Mouse (Mus musculus) embryonic facial prominence, embryonic 11.5 days (tissue): ENCODE results near the gene Prlr. TPM values are rescaled to one million over a fixed set of nuclear protein-coding genes. Genes with fewer than 3 reads are reported as not detected.

ENCODE experiments used
- ATAC-seq: fragments of 200-750 bp; cut with Nextera tagmentation; replicated peaks from 2 replicates; pipeline ENCODE4 v1.8.0; 2017; ENCODE audit warnings: low read depth; ENCODE audit not compliant: insufficient number of reproducible peaks, low FRiP score, low TSS enrichment
- DNase-seq: peaks from one replicate; pipeline ENCODE4 v3.0.0-alpha.2; 2015; ENCODE audit warnings: low spot score
- H3K27ac ChIP-seq: fragments of 300-500 bp; sonication (generic); replicated peaks from 2 replicates; pipeline ENCODE4 v1.5.1; 2014; ENCODE audit warnings: mild to moderate bottlenecking, low read depth, low read length, control low read depth
- H3K27me3 ChIP-seq: fragments of 300-500 bp; sonication (generic); 2 replicates; pipeline ENCODE4 v1.6.1; 2014; ENCODE audit warnings: mild to moderate bottlenecking, low read length, moderate library complexity, mixed read lengths; ENCODE audit not compliant: control insufficient read depth, insufficient read depth
- H3K36me3 ChIP-seq: fragments of 300-500 bp; sonication (generic); replicated peaks from 2 replicates; pipeline ENCODE4 v1.6.1; 2014; ENCODE audit warnings: low read depth, mild to moderate bottlenecking, low read length, moderate library complexity, mixed read lengths; ENCODE audit not compliant: control insufficient read depth, insufficient read depth
- H3K4me1 ChIP-seq: fragments of 300-500 bp; sonication (generic); 2 replicates; pipeline ENCODE4 v1.6.1; 2014; ENCODE audit warnings: low read length, mixed read lengths; ENCODE audit not compliant: control insufficient read depth, insufficient read depth
- H3K4me2 ChIP-seq: fragments of 300-500 bp; sonication (generic); 2 replicates; pipeline ENCODE4 v1.6.1; 2014; ENCODE audit warnings: low read depth, mild to moderate bottlenecking, control low read depth, low read length, moderate library complexity
- H3K4me3 ChIP-seq: fragments of 300-500 bp; sonication (generic); 2 replicates; pipeline ENCODE4 v1.5.1; 2014; ENCODE audit warnings: low read depth, low read length, control low read depth
- H3K9ac ChIP-seq: fragments of 300-500 bp; sonication (generic); replicated peaks from 2 replicates; pipeline ENCODE4 v1.6.1; 2014; ENCODE audit warnings: mild to moderate bottlenecking, control low read depth, low read length
- H3K9me3 ChIP-seq: fragments of 300-500 bp; sonication (generic); replicated peaks from 2 replicates; pipeline ENCODE4 v1.6.1; 2016; ENCODE audit warnings: mild to moderate bottlenecking, low read length, inconsistent platforms, mixed read lengths; ENCODE audit not compliant: control insufficient read depth
- WGBS: fragments of 180-500 bp; shearing (Covaris S2); extraction: QIAGEN DNeasy Blood & Tissue Kit; methylation state at CpG from one replicate; pipeline ENCODE4 v1.1.7; 2014; 5-methylcytosine and 5-hydroxymethylcytosine counted together
- polyA plus RNA-seq: library from polyadenylated mRNA; unstranded; fragments of >200 nt; fragmentation: Nextera tagmentation; extraction: Ambion mirVana; gene quantifications from 2 replicates; pipeline ENCODE4 v1.2.1, GENCODE M21; 2014

Prlr gene
- polyA plus RNA-seq, 1 experiment from 2014 or later: 0.93 TPM

- no peak overlapping the region for H3K4me3 ChIP-seq
- 79% methylated on average over 6 of the region's 6 CpGs for WGBS
- H3K9me3 ChIP-seq: no peaks in the 10 kb centered on the region
These were observed 36.2 kb downstream of the Prlr start for GRCm38 (mm10) chr15:10213213-10213612.

GRCm38 (mm10) chr15:10213710-10214109, 36.7 kb downstream of the Prlr start:
- no peak overlapping the region for H3K27ac ChIP-seq
- no peak overlapping the region for H3K4me2 ChIP-seq
- no peaks in the 10 kb centered on the region for H3K4me1 ChIP-seq
- WGBS: 81% methylated on average over 3 of the region's 3 CpGs
- no peaks in the 10 kb centered on the region for H3K27me3 ChIP-seq
- H3K36me3 ChIP-seq: no peaks in the 10 kb centered on the region
- no peaks in the 10 kb centered on the region for H3K9me3 ChIP-seq
- no peak overlapping the region for H3K9ac ChIP-seq
- ATAC-seq (no peak), DNase-seq (no peak)
- H3K4me3 ChIP-seq: no peak overlapping the region

More at GRCm38 (mm10) chr15:10213213-10213612, 36.2 kb downstream of the Prlr start:
- no peaks in the 10 kb centered on the region for H3K27me3 ChIP-seq
- H3K27ac ChIP-seq: no peak overlapping the region
- H3K36me3 ChIP-seq: no peaks in the 10 kb centered on the region
- no peaks in the 10 kb centered on the region for H3K4me1 ChIP-seq
- H3K4me2 ChIP-seq: no peak overlapping the region
- DNase-seq (no peak), ATAC-seq (no peak)
- H3K9ac ChIP-seq: no peak overlapping the region

- H3K36me3 ChIP-seq: no peaks in the 10 kb centered on the region
- 83% methylated on average over 8 of the region's 8 CpGs for WGBS
- no peak overlapping the region for H3K9ac ChIP-seq
- no peak for DNase-seq
- no peaks in the 10 kb centered on the region for H3K4me1 ChIP-seq
- H3K27me3 ChIP-seq: no peaks in the 10 kb centered on the region
- H3K27ac ChIP-seq: no peak overlapping the region
- no peak overlapping the region for H3K4me3 ChIP-seq
- ATAC-seq: no peak
- H3K4me2 ChIP-seq: no peak overlapping the region
- no peaks in the 10 kb centered on the region for H3K9me3 ChIP-seq
These were observed 38.7 kb downstream of the Prlr start for GRCm38 (mm10) chr15:10215719-10216118.

- WGBS: 95% methylated on average over 4 of the region's 4 CpGs
- no peaks in the 10 kb centered on the region for H3K36me3 ChIP-seq
- no peak for DNase-seq
- no peak overlapping the region for H3K4me3 ChIP-seq
- H3K4me1 ChIP-seq: no peaks in the 10 kb centered on the region
- H3K27ac ChIP-seq: no peak overlapping the region
- no peak for ATAC-seq
- no peak overlapping the region for H3K9ac ChIP-seq
- H3K4me2 ChIP-seq: no peak overlapping the region
- no peaks in the 10 kb centered on the region for H3K27me3 ChIP-seq
- no peaks in the 10 kb centered on the region for H3K9me3 ChIP-seq
These were observed 39.2 kb downstream of the Prlr start for GRCm38 (mm10) chr15:10216189-10216588.

- Histone ChIP-seq H3K9ac (no peak overlapping the region), H3K9me3 (no peaks in the 10 kb centered on the region), H3K36me3 (no peaks in the 10 kb centered on the region), H3K4me3 (no peak overlapping the region), H3K27me3 (no peaks in the 10 kb centered on the region), H3K4me1 (no peaks in the 10 kb centered on the region), H3K4me2 (no peak overlapping the region), H3K27ac (no peak overlapping the region)
- 79% methylated on average over 4 of the region's 4 CpGs for WGBS
- DNase-seq (no peak), ATAC-seq (no peak)
These were observed 46.6 kb downstream of the Prlr start for GRCm38 (mm10) chr15:10223614-10224155.

GRCm38 (mm10) chr15:10225701-10226100, 48.7 kb downstream of the Prlr start:
- Histone ChIP-seq H3K36me3 (no peaks in the 10 kb centered on the region), H3K4me2 (no peak overlapping the region), H3K27ac (no peak overlapping the region), H3K9ac (no peak overlapping the region), H3K27me3 (no peaks in the 10 kb centered on the region), H3K4me1 (no peaks in the 10 kb centered on the region), H3K9me3 (no peaks in the 10 kb centered on the region), H3K4me3 (no peak overlapping the region)
- no peak for DNase-seq
- WGBS: 86% methylated on average over 4 of the region's 4 CpGs
- ATAC-seq: no peak

GRCm38 (mm10) chr15:10228636-10229035, 51.6 kb downstream of the Prlr start:
- no peaks in the 10 kb centered on the region for H3K36me3 ChIP-seq
- H3K9me3 ChIP-seq: no peaks in the 10 kb centered on the region
- H3K4me1 ChIP-seq: no peaks in the 10 kb centered on the region
- H3K9ac ChIP-seq: no peak overlapping the region
- no peak for DNase-seq
- H3K27ac ChIP-seq: no peak overlapping the region
- H3K4me3 ChIP-seq: no peak overlapping the region
- 90% methylated on average over 2 of the region's 2 CpGs for WGBS
- no peak overlapping the region for H3K4me2 ChIP-seq
- ATAC-seq: no peak
- H3K27me3 ChIP-seq: no peaks in the 10 kb centered on the region

GRCm38 (mm10) chr15:10235977-10236376, 58.9 kb downstream of the Prlr start:
- Histone ChIP-seq H3K4me1 (no peaks in the 10 kb centered on the region), H3K4me2 (no peak overlapping the region), H3K36me3 (no peaks in the 10 kb centered on the region), H3K27ac (no peak overlapping the region), H3K9ac (no peak overlapping the region), H3K9me3 (no peaks in the 10 kb centered on the region), H3K4me3 (no peak overlapping the region), H3K27me3 (no peaks in the 10 kb centered on the region)
- 79% methylated on average over 5 of the region's 5 CpGs for WGBS
- no peak for DNase-seq
- ATAC-seq: no peak
